In the genomic region with DNA sequence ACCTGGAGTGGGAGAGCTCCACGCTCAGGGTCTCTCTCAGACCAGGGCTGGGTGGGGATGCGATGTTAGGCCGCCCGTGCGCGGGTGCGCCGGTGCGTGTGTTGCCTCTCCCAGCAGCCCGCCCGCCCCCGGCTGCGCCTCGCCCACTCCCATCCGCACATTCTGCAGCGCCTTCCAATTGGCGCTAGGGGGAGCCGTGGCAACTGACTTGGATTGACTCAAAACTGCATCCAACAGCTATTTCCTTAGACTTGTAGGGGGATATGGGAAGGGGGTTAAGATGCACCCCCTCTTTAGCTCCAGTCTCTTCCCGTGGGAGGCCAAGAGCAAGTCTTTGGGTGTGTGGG, we compare ENCODE assay signal across 8 mouse cellular contexts. TPM values are rescaled to one million over a fixed set of nuclear protein-coding genes. Genes with fewer than 3 reads are reported as not detected.
DNase-seq lines count a peak whose midpoint lies in the region; ATAC-seq and TF ChIP-seq lines count a peak whose summit lies in the region.

No protein-coding gene starts in this region.

- no peaks in the 10 kb centered on the region for H3K27me3 ChIP-seq in hindbrain, postnatal 0 days (ENCODE audit: insufficient read depth, low read length)

- peak overlapping the region; percentile 82; the same call in 1 of the 2 replicates for H3K27ac ChIP-seq in hindbrain, postnatal 0 days
- peak overlapping the region; percentile 97 for H3K27ac ChIP-seq in left cerebral cortex, adult 2 months

- no peaks in the 10 kb centered on the region for H3K9me3 ChIP-seq in hindbrain, postnatal 0 days (ENCODE audit: low read length)

- peak; percentile 55 for ATAC-seq in hindbrain, postnatal 0 days

- no peaks in the 10 kb centered on the region for H3K36me3 ChIP-seq in hindbrain, postnatal 0 days (ENCODE audit: insufficient read depth, low read length)

- H3K4me2 ChIP-seq in hindbrain, postnatal 0 days (ENCODE audit: low read depth, low read length), result peak overlapping the region; percentile 77

- DNase-seq in MEL-GATA-1-ER (ENCODE audit: extremely low read depth, low read depth), result peak; percentile 62
- DNase-seq in cerebellum, adult 11-12 months, result peak; percentile 58
- DNase-seq in frontal cortex, adult 2 months (ENCODE audit: extremely low spot score in 1 of 2, low spot score in 1 of 2), result peak; percentile 68 to 93
- peak; percentile 94 for DNase-seq in hindbrain, postnatal 0 days (ENCODE audit: low spot score)
- peak; percentile 85 for DNase-seq in left cerebral cortex, adult 2 months (ENCODE audit: extremely low spot score in 1 of 2, low spot score in 2 of 2)
- peak; percentile 82 for DNase-seq in lung, postnatal 36 days
- DNase-seq in retina, postnatal 1 day, result peak; percentile 93
- DNase-seq in urinary bladder, postnatal 25 days (ENCODE audit: low spot score), result peak; percentile 72

- peak overlapping the region; percentile 63 for H3K9ac ChIP-seq in hindbrain, postnatal 0 days (replicated peaks; ENCODE audit: low read length)

- intact Hi-C loops in left cerebral cortex, adult 2 months (cut with DNase I), result loop anchor here (1.0 to 5.0 kb wide), 4 partner anchors 143 to 325 kb away; no protein-coding TSS in a partner anchor

- peak; percentile 83 for TF ChIP-seq CTCF in hindbrain, postnatal 0 days (IDR thresholded peaks at IDR 0.05; ENCODE audit: low read depth)
- TF ChIP-seq CTCF in left cerebral cortex, adult 2 months (IDR thresholded peaks at IDR 0.05), result peak; percentile 68

- peak overlapping the region; percentile 80 for H3K4me3 ChIP-seq in hindbrain, postnatal 0 days (ENCODE audit: low read length)
- H3K4me3 ChIP-seq in left cerebral cortex, adult 2 months, result peak overlapping the region; percentile 56

- H3K4me1 ChIP-seq in hindbrain, postnatal 0 days (ENCODE audit: insufficient read depth, low read length), result peaks cover 17% of the 10 kb centered on the region

- 2% methylated on average over 19 of the region's 19 CpGs for WGBS in hindbrain, postnatal 0 days

RNA-seq across cellular contexts. Expression of a gene that starts 4.2 kb away (rescaled TPM):
- 14.6 and 17.6 TPM in 2 replicates for polyA plus RNA-seq in frontal cortex, adult 2 months (2012; rRNA removed)
- 26.5 and 30.2 TPM in 2 replicates for total RNA-seq in hindbrain, postnatal 0 days (2014; rRNA removed)
- 2.4 and 2.8 TPM in 2 replicates for polyA plus RNA-seq in hindbrain, postnatal 0 days (2015; fragmentation: Nextera tagmentation; extraction: Ambion mirVana)
- total RNA-seq in left cerebral cortex, adult 2 months (2021), result 10 to 100 TPM; 20.9 to 25.3 TPM

RNA-seq across cellular contexts. Expression of a gene that starts 53.9 kb away (rescaled TPM):
- polyA plus RNA-seq in frontal cortex, adult 2 months (2012; rRNA removed), result 155 and 161 TPM in 2 replicates
- 140 and 156 TPM in 2 replicates for total RNA-seq in hindbrain, postnatal 0 days (2014; rRNA removed)
- polyA plus RNA-seq in hindbrain, postnatal 0 days (2015; fragmentation: Nextera tagmentation; extraction: Ambion mirVana), result 133 and 138 TPM in 2 replicates
- total RNA-seq in left cerebral cortex, adult 2 months (2021), result 100 to 1,000 TPM; 177 to 178 TPM

RNA-seq across cellular contexts. Expression of a gene that starts 54.2 kb away (rescaled TPM):
- 46.7 and 53.1 TPM in 2 replicates for polyA plus RNA-seq in frontal cortex, adult 2 months (2012; rRNA removed)
- 49.3 and 51.5 TPM in 2 replicates for total RNA-seq in hindbrain, postnatal 0 days (2014; rRNA removed)
- 26.0 and 27.6 TPM in 2 replicates for polyA plus RNA-seq in hindbrain, postnatal 0 days (2015; fragmentation: Nextera tagmentation; extraction: Ambion mirVana)
- 10 to 100 TPM; 56.5 to 58.2 TPM for total RNA-seq in left cerebral cortex, adult 2 months (2021)

Comparison
In these comparisons a context has a peak if more than half of its experiments do, and no peak if none do; other contexts are left out.
1. Peak in every context shown above with its lines: DNase-seq, ATAC-seq, H3K4me3 ChIP-seq and H3K27ac ChIP-seq.